Mouse (Mus musculus) liver, adult 2 months (tissue): ENCODE measurements around the gene Hrk.

ENCODE experiments used
- CTCF ChIP-seq: fragments of 200-500 bp; IDR thresholded peaks from 2 replicates; pipeline ENCODE4 v1.5.1; 2011; ENCODE audit warnings: low read depth, low read length, control low read depth
- POLR2A ChIP-seq: fragments of 200-500 bp; IDR thresholded peaks from 2 replicates; pipeline ENCODE4 v1.6.1; 2011; ENCODE audit warnings: low read length, control low read depth; ENCODE audit not compliant: insufficient read depth; ENCODE audit errors: extremely low read depth

DNA sequence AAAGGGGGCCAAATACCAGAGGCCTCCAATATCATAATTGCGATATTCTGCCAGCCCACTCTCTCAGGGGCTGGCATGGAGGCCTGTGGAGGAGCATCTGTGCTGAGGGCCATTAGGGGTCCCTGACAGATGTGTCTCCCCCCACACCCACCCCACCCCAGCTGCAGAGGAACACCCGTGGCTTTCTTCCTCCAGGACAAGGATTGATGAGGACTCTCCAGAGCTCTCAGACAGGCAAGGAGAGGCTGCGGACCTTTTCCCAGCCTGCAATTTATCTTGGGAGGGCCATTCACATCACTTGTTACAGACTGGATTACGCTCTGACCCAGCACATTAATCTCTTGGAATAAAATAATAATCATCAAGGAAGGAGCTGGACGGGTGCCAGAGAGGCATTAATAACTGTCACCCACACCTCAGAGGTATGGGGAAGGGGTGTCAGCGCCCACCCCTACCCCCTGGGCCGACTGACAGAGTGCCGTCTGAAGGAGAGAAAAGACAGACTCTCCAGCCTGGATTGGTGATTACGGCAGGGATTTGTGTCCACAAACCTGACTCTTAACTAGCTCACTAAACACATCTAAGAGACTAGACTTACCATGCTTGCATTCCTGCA, 58.8 kb downstream of the Hrk start:
- no peak for TF ChIP-seq CTCF
- TF ChIP-seq POLR2A: no peak
